Mouse (Mus musculus): ENCODE measurements around the gene Gm3776.
"Not testable (repeated sequence)": the region's sequence is repeated elsewhere in the genome, so short reads cannot be mapped to it uniquely, and the experiment has no call there.

Gene Gm3776

GRCm38 (mm10) chr9:78256914-78257313 lies at the start of gene Gm3776:
Gm3776 (plus strand) TSS chr9:78257129.
- in situ Hi-C loops (cut with MboI, MseI), result not testable (repeated sequence)

GRCm38 (mm10) chr9:78208956-78209355 lies 48.0 kb upstream of the Gm3776 start:
- in situ Hi-C loops (cut with MboI, MseI), result no loop called here

- in situ Hi-C loops (cut with MboI, MseI), result no loop called here
Observed at GRCm38 (mm10) chr9:78210079-78210478, 46.9 kb upstream of the Gm3776 start.

GRCm38 (mm10) chr9:78210821-78211220 lies 46.1 kb upstream of the Gm3776 start:
- in situ Hi-C loops (cut with MboI, MseI), result no loop called here

GRCm38 (mm10) chr9:78211521-78211920 lies 45.4 kb upstream of the Gm3776 start:
- in situ Hi-C loops (cut with MboI, MseI), result no loop called here

- in situ Hi-C loops (cut with MboI, MseI), result no loop called here
Observed at GRCm38 (mm10) chr9:78212341-78213049, 44.4 kb upstream of the Gm3776 start.

- in situ Hi-C loops (cut with MboI, MseI), result no loop called here
Observed at GRCm38 (mm10) chr9:78217074-78217473, 39.9 kb upstream of the Gm3776 start.

- in situ Hi-C loops (cut with MboI, MseI), result no loop called here
Observed at GRCm38 (mm10) chr9:78222616-78223015, 34.3 kb upstream of the Gm3776 start.

GRCm38 (mm10) chr9:78223221-78223902 lies 33.6 kb upstream of the Gm3776 start:
- in situ Hi-C loops (cut with MboI, MseI), result no loop called here

- in situ Hi-C loops (cut with MboI, MseI), result no loop called here
Observed at GRCm38 (mm10) chr9:78224418-78224817, 32.5 kb upstream of the Gm3776 start.

GRCm38 (mm10) chr9:78225304-78225703 lies 31.6 kb upstream of the Gm3776 start:
- in situ Hi-C loops (cut with MboI, MseI), result loop anchor here (5.0 kb wide), 1 partner anchor 37 kb away; no protein-coding TSS in a partner anchor

GRCm38 (mm10) chr9:78228122-78228521 lies 28.8 kb upstream of the Gm3776 start:
- in situ Hi-C loops (cut with MboI, MseI), result loop anchor here (5.0 kb wide), 1 partner anchor 34 kb away; no protein-coding TSS in a partner anchor

- in situ Hi-C loops (cut with MboI, MseI), result loop anchor here (5.0 kb wide), 1 partner anchor 33 kb away; no protein-coding TSS in a partner anchor
Observed at GRCm38 (mm10) chr9:78229658-78230057, 27.3 kb upstream of the Gm3776 start.

GRCm38 (mm10) chr9:78230461-78230860 lies 26.5 kb upstream of the Gm3776 start, which contains the start of gene Gsta1:
Gsta1 (plus strand) TSS chr9:78230656.
- in situ Hi-C loops (cut with MboI, MseI), result not testable (repeated sequence)

GRCm38 (mm10) chr9:78233121-78233695 lies 23.7 kb upstream of the Gm3776 start:
- in situ Hi-C loops (cut with MboI, MseI), result not testable (repeated sequence)

- in situ Hi-C loops (cut with MboI, MseI), result not testable (repeated sequence)
Observed at GRCm38 (mm10) chr9:78255683-78256470, 1.1 kb upstream of the Gm3776 start.

GRCm38 (mm10) chr9:78259688-78260087 lies 2.8 kb downstream of the Gm3776 start:
- in situ Hi-C loops (cut with MboI, MseI), result loop anchor here (5.0 kb wide), 1 partner anchor 32 kb away; no protein-coding TSS in a partner anchor

- in situ Hi-C loops (cut with MboI, MseI), result not testable (repeated sequence)
Observed at GRCm38 (mm10) chr9:78270945-78271344, 14.0 kb downstream of the Gm3776 start.

- in situ Hi-C loops (cut with MboI, MseI), result not testable (repeated sequence)
Observed at GRCm38 (mm10) chr9:78282002-78282711, 25.2 kb downstream of the Gm3776 start.

GRCm38 (mm10) chr9:78289063-78289462 lies 32.1 kb downstream of the Gm3776 start:
- in situ Hi-C loops (cut with MboI, MseI), result not testable (repeated sequence)

- in situ Hi-C loops (cut with MboI, MseI), result loop anchor here (5.0 kb wide), 1 partner anchor 58 kb away; no protein-coding TSS in a partner anchor
Observed at GRCm38 (mm10) chr9:78289723-78290122, 32.8 kb downstream of the Gm3776 start, which contains the start of gene Gm10639. Gm10639 (plus strand) TSS chr9:78289923.

Data from T-helper 2 cell (primary cell).